Mouse (Mus musculus) 3T3-L1 (cell line): ENCODE results near the gene Styxl1.

Source experiments
- DNase-seq: peaks from one replicate; pipeline ENCODE4 v3.0.0-alpha.2; 2015; ENCODE audit warnings: low read depth, low spot score

Styxl1 gene

DNA sequence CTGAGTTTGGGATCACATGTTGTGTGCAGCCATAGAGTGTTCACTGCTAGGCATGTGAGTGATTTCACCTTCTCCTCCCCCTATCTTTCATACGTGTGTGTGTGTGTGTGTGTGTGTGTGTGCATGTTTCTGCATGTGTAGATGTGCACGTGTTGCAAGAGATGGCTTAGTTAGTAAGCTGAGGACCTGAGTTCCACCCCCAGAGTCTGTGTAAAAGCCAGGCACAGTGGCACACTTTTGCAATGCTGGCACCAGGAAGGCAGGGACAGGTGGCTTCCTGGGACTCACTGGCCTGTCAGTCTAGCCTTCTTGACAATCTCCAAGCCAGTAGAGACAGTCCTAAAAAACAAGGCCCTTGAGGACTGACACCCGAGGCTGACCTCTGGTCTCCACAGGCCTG is 13.2 kb downstream of the Styxl1 start:
- DNase-seq, result no peak

DNA sequence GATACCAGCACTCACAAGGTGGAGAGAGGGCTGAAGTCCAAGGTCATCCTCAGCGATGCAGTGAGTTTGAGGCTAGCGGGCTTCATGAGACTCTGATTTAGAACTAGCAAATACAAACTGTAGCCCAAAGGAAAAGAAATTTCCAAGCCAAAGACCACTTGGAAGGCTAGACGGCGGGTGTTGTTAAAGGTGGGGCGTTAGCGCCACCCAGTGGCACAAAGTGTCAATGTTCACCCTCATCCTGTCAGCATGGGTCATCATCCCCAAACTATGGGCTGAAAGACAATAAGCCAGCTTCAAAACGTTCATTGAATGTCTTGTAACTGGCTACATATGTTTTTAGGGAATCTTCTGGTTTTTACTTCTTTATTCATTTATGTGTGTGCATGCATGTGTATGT is 14.7 kb downstream of the Styxl1 start:
- peak; percentile 87 for DNase-seq

DNA sequence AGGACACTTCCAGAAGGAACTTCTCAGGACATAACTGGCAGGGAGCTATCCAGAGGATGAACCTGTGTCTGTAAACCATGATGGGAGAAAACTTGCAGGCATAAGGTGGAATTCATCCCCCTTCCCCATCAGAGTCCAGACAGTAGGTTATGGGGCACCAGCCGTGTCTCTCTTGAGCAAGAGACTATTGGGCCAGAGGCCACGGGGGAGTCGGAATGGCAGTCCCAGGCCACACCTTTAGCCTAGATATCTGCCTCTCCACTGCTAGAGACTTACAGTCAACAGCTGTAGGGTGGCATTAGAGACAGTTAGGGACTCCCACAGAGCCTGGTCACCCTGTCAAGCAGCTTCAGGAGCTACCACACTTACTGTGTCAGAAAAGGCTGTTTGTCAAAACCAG is 16.3 kb downstream of the Styxl1 start:
- no peak for DNase-seq

DNA sequence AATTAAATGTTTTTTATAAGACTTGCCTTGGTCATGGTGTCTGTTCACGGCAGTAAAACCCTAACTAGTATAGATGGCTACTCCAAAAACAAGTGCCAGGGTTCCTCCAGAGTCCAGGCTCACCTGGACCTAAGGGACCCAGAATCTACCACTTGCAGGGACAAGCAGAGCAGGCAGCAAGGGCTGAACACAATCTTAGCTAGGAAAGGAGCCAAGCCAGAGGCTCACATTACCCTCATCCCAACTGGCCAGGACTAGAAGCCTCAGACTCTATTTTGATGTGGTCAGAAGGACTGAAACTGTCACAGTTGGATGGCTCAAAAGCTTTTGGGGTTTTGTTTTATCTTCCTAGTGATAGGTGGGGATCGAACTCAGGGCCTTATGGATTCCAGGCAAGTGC is 26.6 kb downstream of the Styxl1 start:
- DNase-seq, result peak; percentile 35

DNA sequence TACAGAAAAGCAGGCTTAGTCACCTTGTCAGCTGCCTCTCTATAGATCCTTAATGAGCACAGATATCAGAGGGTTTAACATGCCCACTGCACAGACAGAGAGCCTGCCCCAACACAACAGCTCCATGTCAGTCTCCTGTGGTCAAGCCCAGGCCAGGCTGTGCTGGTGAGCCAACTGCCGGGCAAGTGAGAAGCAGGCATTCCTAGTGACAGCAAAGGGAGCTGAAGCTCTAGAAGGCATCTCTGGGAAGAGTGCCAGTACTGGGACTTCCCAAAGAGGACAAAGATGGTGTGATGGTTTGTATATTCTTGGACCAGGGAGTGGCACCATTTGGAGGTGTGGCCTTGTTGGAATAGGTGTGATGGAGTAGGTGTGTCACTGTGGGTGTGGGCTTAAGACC is 27.1 kb downstream of the Styxl1 start:
- DNase-seq, result peak; percentile 19

DNA sequence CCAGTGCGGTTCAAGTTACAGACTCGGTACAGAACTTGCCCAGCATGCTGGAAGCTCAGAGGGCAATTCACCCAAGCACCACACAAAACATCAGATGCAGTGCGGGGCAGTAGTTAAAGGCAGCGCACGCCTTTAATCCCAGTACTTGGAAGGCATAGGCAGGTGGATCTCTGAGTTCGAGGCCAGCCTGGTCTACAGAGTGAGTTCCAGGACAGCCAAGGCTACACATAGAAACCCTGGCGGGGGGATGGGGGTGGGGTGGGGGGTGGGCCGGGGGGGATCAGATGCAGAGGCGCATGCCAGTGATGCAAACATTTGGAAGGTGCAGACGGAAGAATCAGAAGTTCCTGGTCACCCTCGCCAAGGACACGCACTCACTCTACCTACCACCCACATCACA is 33.4 kb downstream of the Styxl1 start:
- DNase-seq, result no peak

DNA sequence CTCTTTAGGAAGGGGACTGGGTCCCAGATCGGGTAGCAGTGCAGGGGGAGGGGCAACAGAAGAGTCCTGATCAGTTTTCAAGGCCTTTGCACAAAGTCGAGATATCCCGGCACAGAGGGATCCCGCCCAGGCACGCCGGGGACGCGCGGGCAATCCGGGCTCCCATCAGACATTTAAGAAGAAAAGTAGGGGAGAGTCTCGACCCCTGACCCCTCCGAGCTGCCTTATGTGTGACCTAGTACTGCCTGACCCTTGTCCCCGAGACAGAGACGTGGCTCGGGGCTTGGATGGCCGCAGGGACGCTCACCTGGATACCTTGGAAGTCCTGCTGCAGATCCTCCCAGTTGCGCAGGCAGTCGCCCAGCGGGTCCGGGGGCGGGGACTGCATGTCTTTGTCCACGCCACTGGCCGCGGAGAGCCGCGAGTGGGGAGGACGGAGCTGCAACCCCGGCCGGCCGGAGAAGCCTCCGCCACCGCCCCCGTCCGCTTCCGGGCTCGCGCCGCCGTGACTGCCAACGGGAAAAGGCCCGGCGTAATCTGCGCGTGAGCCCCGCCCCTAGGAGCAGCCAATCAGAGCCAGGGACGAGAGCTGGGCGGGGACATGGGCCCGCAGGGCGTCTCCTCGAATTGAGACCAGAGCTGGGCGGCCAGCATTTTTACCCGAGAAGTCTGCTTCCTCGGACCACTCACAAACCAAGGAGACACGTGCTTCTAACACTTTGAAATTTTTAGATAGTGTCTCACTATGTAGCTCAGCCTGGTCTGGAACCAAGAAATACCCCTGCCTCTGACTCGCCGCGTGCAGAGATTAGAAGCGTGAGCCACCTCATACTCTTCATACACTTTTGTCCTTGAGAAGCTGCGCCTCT is 34.2 kb downstream of the Styxl1 start, which contains the start of gene Tmem120a:
Tmem120a (minus strand) TSS at position 708 of the 869 bp plus-strand sequence.
- DNase-seq, result peak; percentile 93

DNA sequence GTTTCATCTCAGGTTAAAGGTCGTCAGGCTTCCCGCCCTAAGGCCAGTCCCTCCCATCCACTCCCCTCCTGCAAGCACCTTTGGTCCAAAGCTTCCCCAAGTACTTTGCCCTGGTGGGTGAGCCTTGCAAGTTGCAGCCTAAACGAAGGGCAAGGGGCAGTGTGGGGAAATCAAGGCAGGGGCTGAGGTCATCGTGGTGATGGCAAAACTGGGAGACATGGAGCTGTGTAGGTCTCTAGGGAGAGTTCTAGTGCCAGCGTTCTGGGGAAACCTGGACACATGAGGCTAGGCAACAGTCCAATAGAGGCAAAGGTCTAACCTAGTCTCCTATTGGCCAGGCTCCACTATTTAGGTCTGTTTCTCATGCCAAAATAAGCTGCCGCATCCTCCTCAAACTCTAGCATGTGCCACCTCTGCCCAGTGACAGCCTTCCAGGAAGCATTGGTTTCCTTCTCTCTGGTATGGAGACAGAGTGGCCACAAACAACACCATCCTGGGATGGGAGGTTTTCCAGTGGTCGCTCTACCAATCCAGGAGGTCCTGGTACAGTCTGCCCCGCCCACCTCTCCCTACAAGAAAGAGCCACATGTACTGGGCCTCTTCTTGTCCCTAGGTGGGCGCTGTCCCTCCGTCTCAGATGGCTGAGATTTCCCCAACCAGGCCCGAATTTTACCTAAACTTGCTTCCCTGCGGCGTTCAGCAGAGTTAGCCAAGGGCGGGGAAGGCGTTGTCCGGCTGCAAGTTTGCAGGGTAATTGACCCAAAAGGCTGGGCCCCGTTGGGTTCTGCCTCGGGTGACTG is 35.0 kb downstream of the Styxl1 start:
- DNase-seq, result peak; percentile 85

DNA sequence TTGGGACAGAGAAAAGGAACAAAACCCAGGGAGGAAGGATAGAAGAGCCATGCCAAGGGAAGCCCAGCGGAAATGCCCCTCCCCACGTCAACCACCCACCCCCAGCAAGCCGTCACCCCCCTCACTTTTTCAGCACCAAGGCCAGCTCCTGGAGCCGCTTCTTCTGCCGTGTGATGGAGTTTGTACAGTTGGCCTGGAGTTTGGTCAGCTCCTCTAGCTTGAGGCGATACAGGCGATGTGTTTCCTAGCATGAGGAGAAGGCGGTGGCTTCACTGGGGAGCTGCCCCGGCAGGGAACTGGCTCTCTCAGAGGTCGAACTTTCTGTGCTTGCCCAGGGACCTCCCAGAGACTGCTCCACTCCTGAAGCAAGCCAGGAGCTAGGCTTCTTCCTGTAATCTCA is 36.0 kb downstream of the Styxl1 start:
- DNase-seq, result no peak

DNA sequence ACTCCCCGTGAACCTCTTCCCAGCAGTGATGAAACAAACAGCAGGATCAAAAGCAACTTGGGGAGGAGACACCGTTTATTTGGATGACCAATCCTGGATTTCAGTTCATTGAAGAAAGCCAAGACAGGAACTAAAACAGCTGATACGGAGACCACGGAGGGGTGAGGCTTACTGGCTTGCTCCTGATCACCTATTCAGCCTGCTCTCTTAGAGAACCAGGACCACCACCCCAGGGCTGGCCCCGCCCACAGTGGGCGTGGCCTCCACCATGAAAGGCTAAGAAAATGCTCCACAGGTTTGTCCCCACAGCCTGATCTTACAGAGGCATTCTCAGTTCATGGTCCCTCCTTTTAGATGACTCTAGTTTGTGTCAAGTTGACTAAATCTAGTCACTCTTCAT is 39.9 kb downstream of the Styxl1 start:
- no peak for DNase-seq

DNA sequence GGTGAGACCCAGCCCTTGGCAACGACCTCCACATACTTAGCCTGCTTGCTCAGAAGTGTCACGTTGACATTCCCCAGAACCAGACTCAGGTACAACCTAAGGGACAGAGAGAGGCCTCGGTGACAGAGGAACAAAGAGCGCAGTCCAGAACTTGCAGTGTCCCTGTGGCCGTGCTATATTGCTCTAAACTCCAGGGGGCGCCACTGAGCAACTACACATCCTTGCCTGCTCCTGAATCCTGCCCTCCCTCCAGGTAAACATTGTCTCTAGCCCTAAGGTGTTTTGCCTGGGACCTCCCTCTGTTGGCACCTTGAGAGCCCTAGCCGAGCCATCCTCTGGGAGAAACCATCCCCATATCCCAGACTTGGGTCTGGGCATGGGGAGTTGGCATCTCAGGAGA is 41.0 kb downstream of the Styxl1 start:
- no peak for DNase-seq

DNA sequence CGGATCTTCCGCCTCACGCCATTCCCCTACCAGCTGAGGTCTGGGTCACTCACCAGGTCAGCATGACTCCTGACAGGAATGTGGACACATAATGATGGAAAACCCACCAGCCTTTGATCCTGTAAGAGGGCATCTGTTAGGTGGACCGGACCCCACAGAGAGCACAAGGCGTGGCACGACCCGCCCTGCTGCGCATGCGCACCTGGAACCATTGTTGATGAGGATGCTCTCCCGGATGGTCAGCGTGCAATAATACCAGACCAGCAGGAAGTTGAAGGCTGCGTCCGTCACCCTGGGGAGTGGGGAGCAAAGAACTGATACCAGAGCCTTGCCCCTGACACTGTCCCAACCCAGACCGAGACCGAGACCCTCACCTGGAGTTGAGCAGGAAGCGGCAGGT is 41.6 kb downstream of the Styxl1 start:
- DNase-seq, result no peak

DNA sequence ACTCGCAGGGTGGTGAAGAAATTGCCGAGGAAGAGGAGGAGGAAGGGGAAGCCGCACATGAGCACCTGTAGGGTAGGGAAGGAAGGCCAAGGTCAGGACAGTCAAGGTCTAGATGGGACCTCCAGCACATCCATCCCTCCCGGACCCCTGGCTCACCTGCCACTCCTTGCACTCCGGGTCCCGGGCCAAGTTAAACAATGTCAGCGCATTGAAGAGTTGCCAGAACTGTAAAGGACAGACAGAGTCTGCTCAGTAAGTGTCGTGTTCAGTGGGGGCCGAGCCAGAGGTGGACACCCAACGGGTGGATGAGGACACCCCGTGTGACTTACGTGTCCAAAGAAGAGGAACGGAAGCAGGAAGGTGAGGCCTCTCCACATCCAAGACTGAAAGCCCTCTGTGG is 42.4 kb downstream of the Styxl1 start:
- no peak for DNase-seq

DNA sequence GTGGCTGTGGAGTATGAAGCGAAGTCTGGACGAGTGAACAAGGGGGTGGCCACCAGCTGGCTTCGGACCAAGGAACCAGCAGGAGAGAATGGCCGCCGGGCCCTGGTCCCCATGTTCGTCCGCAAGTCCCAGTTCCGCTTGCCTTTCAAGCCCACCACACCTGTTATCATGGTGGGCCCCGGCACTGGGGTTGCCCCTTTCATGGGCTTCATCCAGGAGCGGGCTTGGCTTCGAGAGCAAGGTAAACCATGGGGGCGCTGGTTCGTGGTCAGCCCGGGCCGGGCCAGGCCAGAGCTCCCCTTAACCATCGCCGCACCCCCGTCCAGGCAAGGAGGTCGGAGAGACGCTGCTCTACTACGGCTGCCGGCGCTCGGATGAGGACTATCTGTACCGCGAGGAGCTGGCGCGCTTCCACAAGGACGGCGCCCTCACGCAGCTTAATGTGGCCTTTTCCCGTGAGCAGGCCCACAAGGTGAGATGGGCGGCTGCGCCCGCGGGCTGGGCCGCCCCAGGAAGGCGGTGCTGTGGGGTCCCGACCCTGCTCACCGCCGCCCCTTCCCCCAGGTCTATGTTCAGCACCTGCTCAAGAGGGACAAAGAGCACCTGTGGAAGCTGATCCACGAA is 44.0 kb downstream of the Styxl1 start:
- no peak for DNase-seq

DNA sequence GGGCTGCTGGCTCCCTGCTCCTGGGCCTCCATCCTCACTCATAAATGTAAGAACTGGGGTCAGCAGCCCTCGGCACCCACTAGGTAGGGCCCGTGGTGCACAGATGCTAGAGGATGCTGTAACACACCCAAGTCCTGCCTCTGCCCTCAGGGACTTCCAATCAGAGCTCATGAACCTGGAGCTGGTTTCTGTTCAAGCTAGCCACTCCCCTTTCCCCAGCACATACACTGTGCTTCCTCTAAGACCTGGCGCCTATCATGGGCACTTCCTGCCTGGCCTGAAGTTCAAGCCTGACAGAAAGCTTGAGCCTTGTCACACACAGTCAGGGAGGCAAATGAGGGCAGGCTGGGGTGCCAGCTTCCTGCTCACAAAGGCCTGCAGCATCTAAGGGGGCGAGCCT is 45.1 kb downstream of the Styxl1 start:
- DNase-seq, result no peak

DNA sequence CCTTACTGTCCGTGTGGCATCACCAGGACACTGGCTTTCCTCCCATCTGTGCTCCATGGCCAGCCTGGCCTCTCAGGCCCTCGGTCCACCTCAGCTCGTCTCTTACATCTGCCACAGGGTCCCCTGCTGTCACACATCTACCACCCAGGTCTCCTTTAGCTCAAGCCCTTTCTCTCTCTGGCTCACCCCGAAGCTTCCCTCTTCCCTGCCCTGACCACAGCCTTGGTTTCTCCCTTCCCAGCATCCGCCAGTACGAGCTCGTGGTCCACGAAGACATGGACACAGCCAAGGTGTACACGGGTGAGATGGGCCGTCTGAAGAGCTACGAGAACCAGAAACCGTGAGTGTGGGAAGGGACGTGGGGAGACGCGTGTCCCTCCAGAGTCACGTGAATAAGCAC is 46.9 kb downstream of the Styxl1 start:
- DNase-seq, result no peak

DNA sequence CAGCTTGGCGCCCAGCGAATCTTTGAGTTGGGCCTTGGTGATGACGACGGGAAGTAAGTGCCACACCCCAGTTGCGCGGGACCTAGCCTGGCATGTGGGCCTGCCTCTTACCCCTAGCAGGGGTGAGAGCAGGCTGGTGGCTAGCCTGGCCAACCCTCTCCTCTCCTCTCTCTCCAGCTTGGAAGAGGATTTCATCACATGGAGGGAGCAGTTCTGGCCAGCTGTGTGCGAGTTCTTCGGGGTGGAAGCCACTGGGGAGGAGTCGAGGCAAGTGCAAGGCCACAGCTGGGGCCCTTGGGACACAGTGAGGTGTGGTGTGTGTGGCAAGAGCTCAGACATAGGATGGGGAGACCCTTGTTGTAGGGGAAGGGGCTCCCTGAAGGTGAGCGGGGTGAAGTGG is 47.3 kb downstream of the Styxl1 start:
- no peak for DNase-seq

DNA sequence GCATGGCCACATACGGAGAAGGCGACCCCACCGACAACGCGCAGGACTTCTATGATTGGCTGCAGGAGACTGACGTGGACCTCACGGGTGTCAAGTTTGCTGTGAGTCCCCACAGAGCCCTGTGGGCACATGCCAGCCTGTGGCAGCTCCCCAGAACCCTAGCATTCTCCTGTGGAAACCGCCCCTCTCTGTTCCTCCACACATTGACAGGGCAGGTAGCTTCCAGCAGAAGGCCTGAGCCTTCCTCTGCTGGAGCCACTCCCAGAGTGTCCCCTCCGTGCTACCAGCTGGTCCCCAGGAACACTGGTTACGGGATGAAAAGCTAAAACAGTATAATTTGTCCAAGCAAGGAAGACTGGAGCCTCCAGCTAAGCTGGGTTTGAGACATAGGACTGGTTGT is 47.9 kb downstream of the Styxl1 start:
- no peak for DNase-seq

DNA sequence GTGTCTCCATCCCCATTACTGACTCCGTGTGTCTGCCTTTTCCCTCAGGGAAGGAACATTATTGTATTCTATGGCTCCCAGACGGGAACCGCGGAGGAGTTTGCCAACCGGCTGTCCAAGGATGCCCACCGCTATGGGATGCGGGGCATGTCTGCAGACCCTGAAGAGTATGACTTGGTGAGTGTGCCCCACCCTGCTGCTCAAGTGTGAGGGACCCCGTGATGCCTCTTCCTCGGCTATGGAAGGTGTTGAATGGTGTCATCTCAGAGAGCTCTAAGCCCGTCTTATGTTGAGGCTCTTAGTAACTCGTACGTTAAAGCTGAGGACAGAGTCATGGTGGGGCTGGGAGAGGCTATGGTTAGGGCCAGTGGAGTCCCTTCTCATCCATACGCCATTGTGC is 48.8 kb downstream of the Styxl1 start:
- DNase-seq, result no peak

DNA sequence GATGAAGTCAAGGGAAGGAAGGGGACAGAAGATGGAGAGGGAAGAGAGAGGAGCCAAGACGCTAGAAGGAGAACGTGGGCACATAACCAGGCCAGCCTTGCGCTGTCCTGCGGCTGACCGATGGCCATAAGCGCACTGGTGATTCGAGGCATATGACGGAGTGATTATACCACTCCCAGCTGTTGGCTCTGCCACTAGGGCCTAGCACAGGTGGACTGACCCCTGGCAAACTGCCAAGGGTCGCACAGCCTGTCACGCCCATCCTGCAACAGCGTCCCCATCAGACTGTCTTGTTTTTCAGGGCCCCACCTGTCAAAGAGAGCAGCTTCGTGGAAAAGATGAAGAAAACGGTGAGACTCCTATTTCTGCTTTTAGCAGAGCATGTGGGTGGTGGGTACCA is 49.8 kb downstream of the Styxl1 start:
- DNase-seq, result no peak

DNA sequence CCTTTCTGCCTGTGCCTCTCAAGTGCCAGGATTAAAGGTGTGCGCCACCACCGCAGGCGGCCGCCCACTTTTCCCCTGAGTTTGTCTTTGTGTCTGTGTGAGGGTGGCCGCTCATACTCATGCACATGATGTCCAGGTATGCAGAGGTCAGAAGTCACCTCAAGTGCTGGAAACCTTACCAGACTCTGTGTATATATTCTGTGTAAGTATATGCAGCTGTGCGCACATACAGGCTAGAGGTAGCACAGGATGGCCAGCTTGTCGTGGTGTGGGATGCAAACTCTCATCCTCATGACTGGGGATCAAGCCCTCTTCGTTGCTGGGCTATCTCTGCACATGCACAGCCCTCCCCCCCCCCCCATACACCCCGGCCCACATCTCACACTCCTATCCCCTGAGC is 50.3 kb downstream of the Styxl1 start:
- DNase-seq, result no peak

DNA sequence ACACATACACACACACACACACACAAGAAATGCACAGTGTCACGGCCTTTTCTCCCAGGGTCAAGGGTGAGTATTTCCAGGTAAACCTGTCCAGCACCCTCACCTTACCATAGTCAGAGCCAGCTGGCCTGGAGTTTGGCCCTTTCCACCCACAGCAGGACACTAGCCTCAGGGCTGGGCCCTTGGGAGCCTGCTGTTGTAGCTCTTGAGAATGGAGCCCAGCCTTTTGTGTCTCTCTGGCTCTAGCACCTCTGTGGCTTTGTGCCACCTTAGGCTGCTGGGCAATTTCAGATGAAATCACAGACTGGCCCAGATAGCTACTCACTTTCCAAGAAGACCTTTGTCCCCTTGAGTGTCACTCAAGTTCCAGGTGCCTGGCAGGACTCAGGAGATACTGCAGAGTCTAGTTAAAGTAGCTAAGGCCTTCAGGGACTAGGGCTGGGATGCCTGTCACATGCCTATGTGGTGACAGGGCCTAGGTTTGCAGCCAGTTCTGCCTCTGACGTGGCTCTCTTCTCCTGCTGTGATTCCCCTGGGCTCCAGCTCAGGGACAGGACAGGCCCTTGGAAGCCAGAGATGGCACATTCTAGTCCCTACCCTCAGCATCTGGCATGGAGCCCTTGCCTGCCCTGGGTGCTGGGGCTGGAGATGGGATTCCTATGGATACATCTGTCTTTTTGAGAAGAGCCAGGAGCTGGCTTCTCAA is 51.4 kb downstream of the Styxl1 start:
- peak; percentile 72 for DNase-seq
